Mouse (Mus musculus): ENCODE results near the gene Cct7. TPM values are rescaled to one million over a fixed set of nuclear protein-coding genes. Genes with fewer than 3 reads are reported as not detected.

Gene Cct7
- polyA plus RNA-seq, 1 experiment from 2014 or later, result 358 TPM

- Histone ChIP-seq H3K9me3 (replicated peaks; ENCODE audit: low read length) (no peaks in the 10 kb centered on the region), H3K4me1 (replicated peaks; ENCODE audit: insufficient read depth, low read length) (no peaks in the 10 kb centered on the region), H3K4me3 (replicated peaks; ENCODE audit: low read depth, low read length) (no peak overlapping the region), H3K36me3 (ENCODE audit: insufficient read depth, low read length) (peaks cover 17% of the 10 kb centered on the region), H3K9ac (ENCODE audit: low read depth, low read length) (no peak overlapping the region), H3K27me3 (ENCODE audit: insufficient read depth, low read length) (no peaks in the 10 kb centered on the region), H3K27ac (no peak overlapping the region), H3K4me2 (ENCODE audit: low read length) (no peak overlapping the region)
- 54% methylated on average over 8 of the region's 8 CpGs for WGBS
- ATAC-seq (replicated peaks; ENCODE audit: low FRiP score, low read depth), result no peak
- DNase-seq (ENCODE audit: low spot score), result no peak
- TF ChIP-seq CTCF (IDR thresholded peaks at IDR 0.05; ENCODE audit: low read depth), result no peak
Measured at GRCm38 (mm10) chr6:85471962-85472361, 20.6 kb downstream of the Cct7 start.

GRCm38 (mm10) chr6:85472542-85472941 is 21.2 kb downstream of the Cct7 start:
- H3K4me3 ChIP-seq (replicated peaks; ENCODE audit: low read depth, low read length), result no peak overlapping the region
- WGBS, result 69% methylated on average over 5 of the region's 5 CpGs

GRCm38 (mm10) chr6:85475581-85475980 is 24.3 kb downstream of the Cct7 start:
- WGBS, result 91% methylated on average over 3 of the region's 3 CpGs
- H3K4me2 ChIP-seq (ENCODE audit: low read length), result no peak overlapping the region
- H3K27me3 ChIP-seq (ENCODE audit: insufficient read depth, low read length), result no peaks in the 10 kb centered on the region
- no peaks in the 10 kb centered on the region for H3K9me3 ChIP-seq (replicated peaks; ENCODE audit: low read length)
- ATAC-seq (replicated peaks; ENCODE audit: low FRiP score, low read depth) (no peak), DNase-seq (ENCODE audit: low spot score) (no peak)
- no peak overlapping the region for H3K27ac ChIP-seq
- TF ChIP-seq CTCF (IDR thresholded peaks at IDR 0.05; ENCODE audit: low read depth), result no peak
- H3K36me3 ChIP-seq (ENCODE audit: insufficient read depth, low read length), result no peaks in the 10 kb centered on the region
- H3K4me1 ChIP-seq (replicated peaks; ENCODE audit: insufficient read depth, low read length), result no peaks in the 10 kb centered on the region
- no peak overlapping the region for H3K4me3 ChIP-seq (replicated peaks; ENCODE audit: low read depth, low read length)
- H3K9ac ChIP-seq (ENCODE audit: low read depth, low read length), result no peak overlapping the region

More at GRCm38 (mm10) chr6:85472542-85472941, 21.2 kb downstream of the Cct7 start:
- H3K4me1 ChIP-seq (replicated peaks; ENCODE audit: insufficient read depth, low read length), result no peaks in the 10 kb centered on the region
- no peak for TF ChIP-seq CTCF (IDR thresholded peaks at IDR 0.05; ENCODE audit: low read depth)
- no peak overlapping the region for H3K9ac ChIP-seq (ENCODE audit: low read depth, low read length)
- H3K36me3 ChIP-seq (ENCODE audit: insufficient read depth, low read length), result peaks cover 12% of the 10 kb centered on the region
- H3K9me3 ChIP-seq (replicated peaks; ENCODE audit: low read length), result no peaks in the 10 kb centered on the region
- H3K4me2 ChIP-seq (ENCODE audit: low read length), result no peak overlapping the region
- no peak for ATAC-seq (replicated peaks; ENCODE audit: low FRiP score, low read depth)
- no peak for DNase-seq (ENCODE audit: low spot score)
- H3K27ac ChIP-seq, result no peak overlapping the region
- H3K27me3 ChIP-seq (ENCODE audit: insufficient read depth, low read length), result no peaks in the 10 kb centered on the region

GRCm38 (mm10) chr6:85477366-85477917 is 26.1 kb downstream of the Cct7 start:
- Histone ChIP-seq H3K4me2 (ENCODE audit: low read length) (no peak overlapping the region), H3K4me3 (replicated peaks; ENCODE audit: low read depth, low read length) (no peak overlapping the region), H3K27ac (no peak overlapping the region), H3K4me1 (replicated peaks; ENCODE audit: insufficient read depth, low read length) (no peaks in the 10 kb centered on the region), H3K9ac (ENCODE audit: low read depth, low read length) (no peak overlapping the region), H3K27me3 (ENCODE audit: insufficient read depth, low read length) (no peaks in the 10 kb centered on the region), H3K9me3 (replicated peaks; ENCODE audit: low read length) (no peaks in the 10 kb centered on the region), H3K36me3 (ENCODE audit: insufficient read depth, low read length) (no peaks in the 10 kb centered on the region)
- TF ChIP-seq CTCF (IDR thresholded peaks at IDR 0.05; ENCODE audit: low read depth), result peak; percentile 63
- WGBS, result 40% methylated on average over 10 of the region's 10 CpGs
- peak; percentile 40 for DNase-seq (ENCODE audit: low spot score)
- peak; percentile 52 for ATAC-seq (replicated peaks; ENCODE audit: low FRiP score, low read depth)

- DNase-seq (ENCODE audit: low spot score) (no peak), ATAC-seq (replicated peaks; ENCODE audit: low FRiP score, low read depth) (no peak)
- no peak for TF ChIP-seq CTCF (IDR thresholded peaks at IDR 0.05; ENCODE audit: low read depth)
- 47% methylated on average over 14 of the region's 14 CpGs for WGBS
- H3K27me3 ChIP-seq (ENCODE audit: insufficient read depth, low read length), result peaks cover under 1% of the 10 kb centered on the region; the same call in 1 of the 2 replicates
- H3K4me1 ChIP-seq (replicated peaks; ENCODE audit: insufficient read depth, low read length), result no peaks in the 10 kb centered on the region
- H3K4me2 ChIP-seq (ENCODE audit: low read length), result no peak overlapping the region
- H3K4me3 ChIP-seq (replicated peaks; ENCODE audit: low read depth, low read length), result no peak overlapping the region
- H3K36me3 ChIP-seq (ENCODE audit: insufficient read depth, low read length), result no peaks in the 10 kb centered on the region
- H3K27ac ChIP-seq, result no peak overlapping the region
- no peaks in the 10 kb centered on the region for H3K9me3 ChIP-seq (replicated peaks; ENCODE audit: low read length)
- H3K9ac ChIP-seq (ENCODE audit: low read depth, low read length), result no peak overlapping the region
Measured at GRCm38 (mm10) chr6:85478416-85478815, 27.1 kb downstream of the Cct7 start.

GRCm38 (mm10) chr6:85479979-85480378 is 28.7 kb downstream of the Cct7 start:
- no peak for TF ChIP-seq CTCF (IDR thresholded peaks at IDR 0.05; ENCODE audit: low read depth)
- Histone ChIP-seq H3K36me3 (ENCODE audit: insufficient read depth, low read length) (no peaks in the 10 kb centered on the region), H3K27ac (no peak overlapping the region), H3K4me1 (replicated peaks; ENCODE audit: insufficient read depth, low read length) (no peaks in the 10 kb centered on the region), H3K9me3 (replicated peaks; ENCODE audit: low read length) (no peaks in the 10 kb centered on the region), H3K27me3 (ENCODE audit: insufficient read depth, low read length) (peaks cover 16% of the 10 kb centered on the region), H3K9ac (ENCODE audit: low read depth, low read length) (no peak overlapping the region), H3K4me2 (ENCODE audit: low read length) (no peak overlapping the region), H3K4me3 (replicated peaks; ENCODE audit: low read depth, low read length) (no peak overlapping the region)
- DNase-seq (ENCODE audit: low spot score), result no peak
- no peak for ATAC-seq (replicated peaks; ENCODE audit: low FRiP score, low read depth)
- WGBS, result 89% methylated on average over 5 of the region's 5 CpGs

GRCm38 (mm10) chr6:85480685-85481084 is 29.4 kb downstream of the Cct7 start:
- peak; percentile 65 for DNase-seq (ENCODE audit: low spot score)
- H3K36me3 ChIP-seq (ENCODE audit: insufficient read depth, low read length), result no peaks in the 10 kb centered on the region
- ATAC-seq (replicated peaks; ENCODE audit: low FRiP score, low read depth), result peak; percentile 51; the same call in 1 of the 2 replicates

More at GRCm38 (mm10) chr6:85480685-85481084, 29.4 kb downstream of the Cct7 start:
- Histone ChIP-seq H3K27ac (no peak overlapping the region), H3K27me3 (ENCODE audit: insufficient read depth, low read length) (peaks cover 23% of the 10 kb centered on the region), H3K4me1 (replicated peaks; ENCODE audit: insufficient read depth, low read length) (no peaks in the 10 kb centered on the region), H3K9me3 (replicated peaks; ENCODE audit: low read length) (no peaks in the 10 kb centered on the region), H3K4me2 (ENCODE audit: low read length) (no peak overlapping the region), H3K4me3 (replicated peaks; ENCODE audit: low read depth, low read length) (no peak overlapping the region), H3K9ac (ENCODE audit: low read depth, low read length) (no peak overlapping the region)
- WGBS, result 25% methylated on average over 16 of the region's 16 CpGs
- no peak for TF ChIP-seq CTCF (IDR thresholded peaks at IDR 0.05; ENCODE audit: low read depth)
